Mouse (Mus musculus) neural tube, embryonic 14.5 days (tissue): ENCODE results near the gene Tab1. TPM values are rescaled to one million over a fixed set of nuclear protein-coding genes. Genes with fewer than 3 reads are reported as not detected.
A peak's percentile ranks its signal among the peaks of the same experiment; 100 is the strongest.

Experiments
- ATAC-seq: fragments of 200-750 bp; cut with Nextera tagmentation; 2 replicates; pipeline ENCODE4 v1.8.0; 2017; ENCODE audit warnings: low read depth, mild to moderate bottlenecking, moderate TSS enrichment, moderate library complexity
- H3K27ac ChIP-seq: fragments of 300-500 bp; sonication (generic); 2 replicates; pipeline ENCODE4 v1.5.1; 2014; ENCODE audit warnings: low read depth, mild to moderate bottlenecking, control low read depth, low read length, moderate library complexity, mixed read lengths
- H3K27me3 ChIP-seq: fragments of 300-500 bp; sonication (generic); 2 replicates; pipeline ENCODE4 v1.6.1; 2014; ENCODE audit warnings: low read length; ENCODE audit not compliant: control insufficient read depth, insufficient read depth
- H3K36me3 ChIP-seq: fragments of 300-500 bp; sonication (generic); 2 replicates; pipeline ENCODE4 v1.6.1; 2014; ENCODE audit warnings: low read length, mixed read lengths; ENCODE audit not compliant: control insufficient read depth, insufficient read depth
- H3K4me1 ChIP-seq: fragments of 300-500 bp; sonication (generic); 2 replicates; pipeline ENCODE4 v1.6.1; 2014; ENCODE audit warnings: low read length; ENCODE audit not compliant: control insufficient read depth, insufficient read depth
- H3K4me2 ChIP-seq: fragments of 300-500 bp; sonication (generic); 2 replicates; pipeline ENCODE4 v1.6.1; 2014; ENCODE audit warnings: mild to moderate bottlenecking, low read depth, low read length, control low read depth
- H3K4me3 ChIP-seq: fragments of 300-500 bp; sonication (generic); 2 replicates; pipeline ENCODE4 v1.5.1; 2014; ENCODE audit warnings: low read depth, low read length, control low read depth, mixed read lengths
- H3K9ac ChIP-seq: fragments of 300-500 bp; sonication (generic); replicated peaks from 2 replicates; pipeline ENCODE4 v1.6.1; 2014; ENCODE audit warnings: low read depth, mild to moderate bottlenecking, control low read depth, low read length, mixed read lengths
- H3K9me3 ChIP-seq: fragments of 300-500 bp; sonication (generic); 2 replicates; pipeline ENCODE4 v1.6.1; 2016; ENCODE audit warnings: low read length; ENCODE audit not compliant: control insufficient read depth
- WGBS: fragments of 180-500 bp; shearing (Covaris S2); extraction: QIAGEN DNeasy Blood & Tissue Kit; methylation state at CpG from one replicate; pipeline ENCODE4 v1.1.7; 2014; 5-methylcytosine and 5-hydroxymethylcytosine counted together
- polyA plus RNA-seq: library from polyadenylated mRNA; unstranded; fragments of >200 nt; fragmentation: Nextera tagmentation; extraction: Ambion mirVana; gene quantifications from 2 replicates; pipeline ENCODE4 v1.2.1, GENCODE M21; 2014

Tab1 gene
- polyA plus RNA-seq, 1 experiment from 2014 or later: 30.1 TPM

DNA sequence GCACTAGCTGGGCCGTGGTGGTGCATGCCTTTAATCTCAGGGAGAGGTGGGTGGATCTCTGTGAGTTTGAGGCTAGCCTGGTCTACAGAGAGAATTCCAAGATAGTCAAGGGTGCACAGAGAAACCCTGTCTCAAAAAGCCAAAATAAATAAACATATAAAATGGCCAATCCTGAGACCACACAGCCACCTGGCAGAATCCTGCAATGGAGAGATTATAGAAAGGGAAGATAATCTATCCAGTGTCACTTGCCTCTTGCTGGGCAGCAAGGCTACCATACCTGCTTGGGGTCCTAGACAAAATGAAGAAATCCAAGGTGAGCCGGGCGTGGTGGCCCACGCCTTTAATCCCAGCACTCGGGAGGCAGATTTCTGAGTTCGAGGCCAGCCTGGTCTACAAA lies 2.9 kb upstream of the Tab1 start:
- H3K27ac ChIP-seq: no peak overlapping the region
- no peaks in the 10 kb centered on the region for H3K27me3 ChIP-seq
- no peak overlapping the region for H3K4me3 ChIP-seq
- ATAC-seq: no peak
- no peaks in the 10 kb centered on the region for H3K9me3 ChIP-seq
- WGBS: 90% methylated on average over 6 of the region's 6 CpGs
- H3K36me3 ChIP-seq: no peaks in the 10 kb centered on the region
- no peak overlapping the region for H3K4me2 ChIP-seq
- 0 out of 2 replicates have a peak, but pooled peaks cover 10% of the 10 kb centered on the region for H3K4me1 ChIP-seq
- no peak overlapping the region for H3K9ac ChIP-seq

DNA sequence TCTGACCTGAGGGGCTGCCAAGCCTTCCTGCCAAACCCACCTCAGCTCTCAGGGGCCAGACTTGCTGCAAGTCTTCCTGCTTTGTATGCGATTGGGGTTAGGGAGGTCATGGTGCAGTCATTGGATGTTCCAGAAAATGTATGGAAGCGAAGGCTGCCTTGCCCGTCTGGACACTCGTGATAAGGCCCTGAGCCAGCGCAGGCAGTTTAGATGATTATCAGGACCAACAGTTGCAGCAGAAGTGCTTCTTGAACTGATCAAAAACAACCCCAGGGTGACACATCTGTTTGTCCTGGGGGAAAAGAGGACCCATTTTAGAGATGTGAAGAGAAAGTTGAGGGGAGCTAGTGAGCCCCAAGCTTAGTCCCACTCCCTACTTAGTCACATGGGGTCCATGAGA lies 2.2 kb upstream of the Tab1 start:
- Histone ChIP-seq H3K27ac (no peak overlapping the region), H3K9me3 (no peaks in the 10 kb centered on the region), H3K4me3 (no peak overlapping the region), H3K4me1 (0 out of 2 replicates have a peak, but pooled peaks cover 10% of the 10 kb centered on the region), H3K36me3 (no peaks in the 10 kb centered on the region), H3K4me2 (no peak overlapping the region), H3K27me3 (no peaks in the 10 kb centered on the region), H3K9ac (no peak overlapping the region)
- WGBS: 92% methylated on average over 5 of the region's 5 CpGs
- no peak for ATAC-seq

DNA sequence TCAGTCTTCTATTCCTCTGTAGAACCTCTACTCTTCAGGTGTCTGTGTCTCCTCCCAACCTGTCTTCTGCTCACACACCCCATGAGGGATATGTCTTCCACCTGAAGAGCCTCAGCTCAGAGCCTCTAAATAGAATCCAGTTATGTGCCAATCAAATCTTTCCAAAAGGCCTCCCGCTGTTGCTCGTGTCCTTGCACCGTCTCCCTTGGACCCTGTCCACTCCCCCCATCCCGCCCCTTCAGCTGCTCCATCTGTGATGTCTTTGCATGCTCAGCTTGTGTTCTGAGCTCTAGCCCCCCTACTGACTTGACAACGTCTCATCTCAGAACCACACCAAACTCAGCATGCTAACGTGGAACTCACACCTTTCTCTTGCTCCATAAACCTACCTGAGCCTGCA lies 1.5 kb upstream of the Tab1 start:
- no peak overlapping the region for H3K27ac ChIP-seq
- 0 out of 2 replicates have a peak, but pooled peaks cover 10% of the 10 kb centered on the region for H3K4me1 ChIP-seq
- no peaks in the 10 kb centered on the region for H3K9me3 ChIP-seq
- no peak overlapping the region for H3K4me3 ChIP-seq
- ATAC-seq: no peak
- no peak overlapping the region for H3K4me2 ChIP-seq
- 73% methylated on average over 6 of the region's 6 CpGs for WGBS
- no peaks in the 10 kb centered on the region for H3K27me3 ChIP-seq
- H3K36me3 ChIP-seq: no peaks in the 10 kb centered on the region
- no peak overlapping the region for H3K9ac ChIP-seq

DNA sequence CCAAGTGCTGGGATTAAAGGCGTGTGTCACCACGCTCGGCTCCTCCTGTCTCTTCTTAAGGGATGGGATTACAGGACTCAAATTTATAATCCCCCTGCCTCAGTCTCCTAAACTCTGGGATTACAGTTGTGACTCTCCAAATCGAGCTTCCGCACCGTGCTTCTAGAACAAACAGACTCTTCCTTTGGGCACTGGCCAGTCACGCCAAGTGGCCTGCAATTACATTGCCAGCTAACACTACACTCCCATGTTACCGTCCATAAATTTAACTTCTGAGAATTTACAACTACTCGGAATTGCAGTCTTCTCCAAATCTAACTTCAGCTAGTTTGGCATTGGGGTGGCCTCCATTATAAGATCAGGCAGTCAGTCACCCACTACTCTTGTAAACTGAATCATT lies 475 bp upstream of the Tab1 start:
- H3K27ac ChIP-seq: peak overlapping the region; percentile 98
- H3K36me3 ChIP-seq: no peaks in the 10 kb centered on the region
- no peak overlapping the region for H3K9ac ChIP-seq
- peak overlapping the region; percentile 51; the same call in 1 of the 2 replicates for H3K4me2 ChIP-seq
- no peaks in the 10 kb centered on the region for H3K9me3 ChIP-seq
- no peak for ATAC-seq
- no peak overlapping the region for H3K4me3 ChIP-seq
- WGBS: 79% methylated on average over 9 of the region's 9 CpGs
- H3K4me1 ChIP-seq: 0 out of 2 replicates have a peak, but pooled peaks cover 10% of the 10 kb centered on the region
- H3K27me3 ChIP-seq: no peaks in the 10 kb centered on the region

DNA sequence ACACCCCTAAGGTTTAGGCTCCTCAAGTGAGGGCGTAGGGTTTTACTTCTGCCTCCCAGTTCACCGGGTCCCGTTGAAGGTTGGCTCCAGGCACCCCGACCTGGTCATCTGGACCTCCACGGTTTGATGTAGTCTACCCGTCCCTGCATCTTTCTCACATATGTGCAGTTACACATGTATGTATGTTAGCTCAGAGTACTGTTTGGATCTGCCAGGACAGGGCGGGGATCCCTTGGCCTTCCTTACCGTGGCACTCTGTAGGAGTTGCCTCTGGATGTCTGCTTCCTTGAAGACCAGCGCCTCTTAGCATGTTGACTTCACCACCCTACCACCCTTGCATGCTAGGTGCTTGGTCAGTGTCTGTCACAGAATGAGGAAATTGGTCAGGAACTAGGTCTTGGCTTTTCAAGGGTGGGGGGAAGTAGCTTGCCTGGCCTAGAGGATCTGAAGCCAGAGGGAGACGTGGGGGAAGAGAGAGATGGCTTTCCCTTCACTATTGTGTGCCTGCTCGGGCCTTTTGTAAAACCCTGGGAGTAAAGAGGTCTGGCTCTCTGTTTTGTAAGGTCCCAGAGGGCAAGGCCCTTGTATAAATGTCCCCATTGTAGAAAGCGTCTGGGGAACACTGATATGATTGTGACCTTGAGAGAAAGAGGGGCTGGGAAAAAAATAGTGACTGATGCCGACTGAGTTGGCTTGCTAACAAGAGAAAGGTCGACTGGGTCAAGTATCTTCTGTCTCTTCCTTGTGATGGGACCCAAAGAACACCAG lies 939 bp downstream of the Tab1 start:
- peak overlapping the region; percentile 70 for H3K4me3 ChIP-seq
- H3K4me2 ChIP-seq: peak overlapping the region; percentile 51
- no peaks in the 10 kb centered on the region for H3K27me3 ChIP-seq
- no peaks in the 10 kb centered on the region for H3K36me3 ChIP-seq
- 0 out of 2 replicates have a peak, but pooled peaks cover 10% of the 10 kb centered on the region for H3K4me1 ChIP-seq
- no peaks in the 10 kb centered on the region for H3K9me3 ChIP-seq
- peak overlapping the region; percentile 85 for H3K9ac ChIP-seq
- 12% methylated on average over 14 of the region's 14 CpGs for WGBS
- peak; percentile 22 for ATAC-seq
- H3K27ac ChIP-seq: peak overlapping the region; percentile 98

DNA sequence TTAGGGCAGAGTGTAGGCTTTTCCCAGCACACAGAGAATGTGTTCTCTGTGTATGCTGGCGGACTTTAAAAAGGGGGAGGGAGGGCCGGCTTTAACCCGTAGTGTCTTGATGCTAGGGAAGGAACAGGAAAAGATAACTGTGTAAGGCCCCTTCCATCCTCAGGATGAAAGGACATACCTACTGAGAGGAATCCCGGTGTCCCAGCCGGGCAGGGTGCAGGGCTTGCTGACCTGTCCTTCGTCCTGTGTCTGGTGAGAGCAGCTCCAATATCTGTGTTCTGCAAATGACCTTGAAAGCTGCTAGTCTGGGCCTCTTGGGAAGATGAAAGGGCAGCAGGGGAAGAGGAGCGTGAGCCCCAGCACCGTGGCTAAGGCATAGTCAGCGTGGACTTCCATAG lies 1.5 kb downstream of the Tab1 start:
- H3K27ac ChIP-seq: peak overlapping the region; percentile 98; the same call in 1 of the 2 replicates
- no peaks in the 10 kb centered on the region for H3K9me3 ChIP-seq
- H3K27me3 ChIP-seq: no peaks in the 10 kb centered on the region
- no peaks in the 10 kb centered on the region for H3K36me3 ChIP-seq
- H3K4me3 ChIP-seq: peak overlapping the region; percentile 70; the same call in 1 of the 2 replicates
- 47% methylated on average over 9 of the region's 9 CpGs for WGBS
- H3K9ac ChIP-seq: 0 out of 2 replicates have a peak overlapping the region, but pooled peaks have one; percentile 9
- no peak for ATAC-seq
- H3K4me2 ChIP-seq: peak overlapping the region; percentile 51
- 0 out of 2 replicates have a peak, but pooled peaks cover 10% of the 10 kb centered on the region for H3K4me1 ChIP-seq

DNA sequence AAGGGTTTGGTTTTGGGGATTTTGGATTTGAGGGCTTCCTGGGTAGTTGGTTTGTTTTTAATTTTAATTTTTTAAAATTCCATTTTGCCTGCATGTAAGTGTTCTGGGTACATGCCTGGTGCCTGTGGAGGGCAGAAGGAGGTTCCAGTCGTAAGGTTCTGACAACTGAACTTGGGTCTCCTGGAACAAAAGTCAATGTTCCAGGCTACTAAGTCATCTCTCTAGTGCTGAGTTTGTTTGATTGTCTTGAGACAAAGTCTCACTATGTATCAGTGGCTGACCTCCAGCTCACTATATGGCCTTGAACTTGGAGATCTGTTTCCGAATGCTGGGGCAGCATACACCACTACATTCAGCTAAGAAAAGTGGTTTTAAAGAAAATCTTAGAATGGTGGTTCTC lies 2.6 kb downstream of the Tab1 start:
- WGBS: 89% methylated on average over 2 of the region's 2 CpGs
- no peak overlapping the region for H3K27ac ChIP-seq
- H3K4me1 ChIP-seq: 0 out of 2 replicates have a peak, but pooled peaks cover 10% of the 10 kb centered on the region
- H3K9me3 ChIP-seq: no peaks in the 10 kb centered on the region
- no peak for ATAC-seq
- H3K36me3 ChIP-seq: no peaks in the 10 kb centered on the region
- H3K9ac ChIP-seq: no peak overlapping the region
- no peak overlapping the region for H3K4me2 ChIP-seq
- H3K27me3 ChIP-seq: no peaks in the 10 kb centered on the region
- H3K4me3 ChIP-seq: no peak overlapping the region

DNA sequence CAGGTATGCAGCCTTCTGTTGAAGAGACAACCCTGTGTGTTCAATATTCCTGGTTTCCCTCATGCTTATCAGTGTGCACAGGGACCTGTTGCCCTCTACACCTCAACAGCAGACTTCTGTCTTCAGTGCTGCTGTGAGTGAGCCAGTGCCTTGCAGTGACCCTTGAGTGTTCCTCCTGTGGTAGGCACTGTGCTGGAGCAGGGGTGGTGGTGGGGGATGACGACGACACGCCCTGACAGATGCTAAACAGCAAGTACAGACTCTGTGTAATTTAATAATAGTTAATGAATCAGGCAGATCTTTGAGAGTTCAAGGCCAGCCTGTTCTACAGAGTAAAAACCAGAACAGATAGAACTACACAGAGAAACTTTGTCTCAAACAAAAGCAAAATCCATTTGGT lies 3.7 kb downstream of the Tab1 start:
- H3K27me3 ChIP-seq: no peaks in the 10 kb centered on the region
- H3K4me1 ChIP-seq: 0 out of 2 replicates have a peak, but pooled peaks cover 10% of the 10 kb centered on the region
- WGBS: 96% methylated on average over 3 of the region's 3 CpGs
- H3K27ac ChIP-seq: no peak overlapping the region
- no peak for ATAC-seq
- no peak overlapping the region for H3K9ac ChIP-seq
- no peak overlapping the region for H3K4me3 ChIP-seq
- no peak overlapping the region for H3K4me2 ChIP-seq
- H3K36me3 ChIP-seq: no peaks in the 10 kb centered on the region
- no peaks in the 10 kb centered on the region for H3K9me3 ChIP-seq
